Mouse (Mus musculus) E14TG2a.4 (cell line): Measurements from ENCODE around the gene Nav1.
A peak's percentile ranks its signal among the peaks of the same experiment; 100 is the strongest.

Source experiments
- H3K27me3 ChIP-seq: 2 replicates; pipeline ENCODE4 v1.6.1; 2014; ENCODE audit warnings: low read length, control low read depth; ENCODE audit not compliant: insufficient read depth
- H3K36me3 ChIP-seq: 2 replicates; pipeline ENCODE4 v1.6.1; 2014; ENCODE audit warnings: low read length, control low read depth; ENCODE audit not compliant: insufficient read depth
- H3K4me1 ChIP-seq: replicated peaks from 2 replicates; pipeline ENCODE4 v1.6.1; 2014; ENCODE audit warnings: low read depth, low read length, control low read depth
- H3K4me3 ChIP-seq: replicated peaks from 2 replicates; pipeline ENCODE4 v1.5.1; 2014; ENCODE audit warnings: mild to moderate bottlenecking, low read length
- H3K9me3 ChIP-seq: 2 replicates; pipeline ENCODE4 v1.6.1; 2014; ENCODE audit warnings: low read length, control low read depth
- CTCF ChIP-seq: conservative IDR thresholded peaks from 2 replicates; pipeline ENCODE4 v1.5.1; 2014; ENCODE audit warnings: low read length
- NANOG ChIP-seq: IDR thresholded peaks from 2 replicates; pipeline ENCODE4 v1.6.1; 2014; ENCODE audit warnings: borderline replicate concordance, low read length, mixed read lengths
- POU5F1 ChIP-seq: IDR thresholded peaks from 2 replicates; pipeline ENCODE4 v1.6.1; 2014; ENCODE audit warnings: low read length, borderline replicate concordance

Nav1 gene

DNA sequence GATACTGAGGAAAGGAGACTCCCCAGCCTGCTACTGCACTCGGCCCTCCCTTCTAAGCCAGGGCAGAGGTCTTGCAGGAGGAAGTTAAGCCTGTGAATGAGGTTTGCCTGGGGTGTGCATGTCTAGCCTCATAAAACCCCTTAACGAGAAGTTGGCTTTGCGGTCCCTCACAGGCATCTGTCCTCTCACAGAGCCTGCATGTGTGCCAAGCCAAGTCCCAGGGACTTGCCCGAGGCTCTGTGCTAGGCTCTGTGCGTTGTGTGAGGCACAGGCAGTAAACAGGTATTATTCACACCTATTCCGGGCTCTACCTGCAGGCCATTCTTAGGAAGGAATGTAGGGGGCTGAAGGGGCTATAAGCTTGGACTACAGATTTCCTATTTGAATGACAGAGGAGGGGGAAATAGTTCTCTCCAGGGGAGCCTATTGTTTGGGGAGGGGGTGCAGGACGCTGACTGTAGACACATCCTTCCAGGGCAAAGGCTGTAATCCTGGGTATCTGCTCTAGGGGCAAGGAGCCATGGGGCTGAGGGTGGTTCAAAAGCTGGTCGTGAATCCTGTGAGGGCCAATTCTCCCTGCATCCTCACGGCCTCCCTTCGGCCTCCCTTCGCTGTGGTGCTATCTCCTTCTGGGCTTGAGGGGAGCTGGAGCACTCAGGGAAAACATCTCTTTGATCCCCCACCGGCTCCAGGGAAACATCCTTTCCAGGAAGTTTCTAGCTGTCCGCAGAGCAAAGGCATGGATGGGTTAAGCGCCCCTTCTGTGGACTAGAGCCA is 99.3 kb downstream of the Nav1 start:
- Histone ChIP-seq H3K4me1 (peaks cover 62% of the 10 kb centered on the region), H3K9me3 (no peaks in the 10 kb centered on the region), H3K36me3 (peaks cover 10% of the 10 kb centered on the region; the same call in 1 of the 2 replicates), H3K27me3 (peaks cover 34% of the 10 kb centered on the region), H3K4me3 (peak overlapping the region; percentile 67)
- TF ChIP-seq NANOG: peak; percentile 80
- TF ChIP-seq CTCF: no peak
- TF ChIP-seq POU5F1: peak; percentile 6; the same call in 1 of the 2 replicates

- peaks cover 17% of the 10 kb centered on the region for H3K27me3 ChIP-seq
- TF ChIP-seq CTCF (no peak), NANOG (no peak), POU5F1 (no peak)
- H3K4me3 ChIP-seq: no peak overlapping the region
- no peaks in the 10 kb centered on the region for H3K9me3 ChIP-seq
- H3K4me1 ChIP-seq: peaks cover 68% of the 10 kb centered on the region
- H3K36me3 ChIP-seq: peaks cover 10% of the 10 kb centered on the region; the same call in 1 of the 2 replicates
Measured at GRCm38 (mm10) chr1:135505499-135505898, 101.6 kb downstream of the Nav1 start.

DNA sequence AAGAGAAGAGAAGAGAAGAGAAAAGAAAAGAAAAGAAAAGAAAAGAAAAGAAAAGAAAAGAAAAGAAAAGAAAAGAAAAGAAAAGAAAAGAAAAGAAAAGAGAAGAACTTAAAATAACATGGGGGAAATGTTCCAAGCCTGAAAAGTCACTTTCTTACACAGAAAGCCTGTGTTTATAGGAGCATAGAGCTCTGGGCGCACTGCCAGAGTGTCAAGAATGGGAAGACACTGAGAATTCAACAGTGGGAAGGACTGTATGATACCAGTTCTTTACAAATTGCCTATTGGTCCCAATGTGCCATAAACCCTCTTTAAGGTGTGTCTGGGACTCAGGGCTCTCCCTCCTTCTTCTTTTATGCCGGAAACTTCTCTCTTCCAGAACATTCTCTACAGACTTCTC is 103.7 kb downstream of the Nav1 start:
- Histone ChIP-seq H3K9me3 (no peaks in the 10 kb centered on the region), H3K4me3 (no peak overlapping the region)
- TF ChIP-seq NANOG (no peak), CTCF (no peak), POU5F1 (no peak)

DNA sequence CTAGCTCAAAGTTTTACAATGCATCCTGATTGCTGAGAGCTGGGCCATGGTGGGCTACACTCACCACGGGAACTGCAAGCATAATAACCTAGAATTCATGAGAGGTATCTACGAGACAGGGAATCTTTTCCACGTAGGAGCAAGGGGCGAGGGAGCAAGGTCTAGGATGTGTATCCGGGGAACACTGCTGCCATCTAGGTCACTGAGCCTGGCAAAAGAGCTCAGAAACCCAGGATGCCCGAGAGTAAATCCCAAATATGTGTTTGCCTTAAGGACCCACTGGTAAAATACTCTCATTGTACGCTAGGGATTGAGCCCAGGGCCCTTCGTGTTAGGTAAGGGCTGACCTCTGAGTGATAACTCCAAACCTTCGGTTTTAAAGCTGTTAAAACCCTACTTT is 104.3 kb downstream of the Nav1 start:
- Histone ChIP-seq H3K9me3 (no peaks in the 10 kb centered on the region), H3K4me3 (no peak overlapping the region), H3K36me3 (peaks cover 10% of the 10 kb centered on the region; the same call in 1 of the 2 replicates), H3K4me1 (peaks cover 71% of the 10 kb centered on the region), H3K27me3 (no peaks in the 10 kb centered on the region)
- TF ChIP-seq CTCF (no peak), NANOG (no peak), POU5F1 (no peak)

More for the DNA sequence above, 103.7 kb downstream of the Nav1 start:
- H3K4me1 ChIP-seq: peaks cover 71% of the 10 kb centered on the region
- H3K36me3 ChIP-seq: peaks cover 10% of the 10 kb centered on the region; the same call in 1 of the 2 replicates
- no peaks in the 10 kb centered on the region for H3K27me3 ChIP-seq

DNA sequence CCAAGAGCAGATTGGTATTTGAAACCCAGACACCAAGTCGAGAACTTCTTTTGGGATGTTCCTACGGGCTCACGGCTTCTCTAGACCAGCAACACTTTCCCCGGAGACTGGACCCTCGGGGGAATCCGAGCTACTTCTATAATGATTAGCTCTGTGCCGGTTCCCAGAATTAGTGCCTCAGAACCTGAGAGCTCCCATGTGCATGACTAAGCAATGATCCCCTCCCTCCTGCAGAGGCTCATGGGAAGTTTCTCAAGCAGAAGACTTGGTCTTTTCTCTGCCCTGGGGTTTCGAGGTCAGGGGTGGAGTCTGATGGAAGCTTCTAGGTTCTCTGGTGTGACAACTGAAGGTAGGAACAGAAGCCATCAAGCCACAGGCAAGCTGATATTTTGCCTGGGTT is 105.0 kb downstream of the Nav1 start:
- Histone ChIP-seq H3K4me3 (no peak overlapping the region), H3K9me3 (no peaks in the 10 kb centered on the region), H3K36me3 (peaks cover 10% of the 10 kb centered on the region; the same call in 1 of the 2 replicates), H3K27me3 (no peaks in the 10 kb centered on the region), H3K4me1 (peaks cover 65% of the 10 kb centered on the region)
- TF ChIP-seq NANOG (no peak), CTCF (no peak), POU5F1 (no peak)

GRCm38 (mm10) chr1:135498455-135499358 is 108.4 kb downstream of the Nav1 start:
- Histone ChIP-seq H3K4me3 (no peak overlapping the region), H3K4me1 (peaks cover 78% of the 10 kb centered on the region), H3K27me3 (no peaks in the 10 kb centered on the region), H3K36me3 (0 out of 2 replicates have a peak, but pooled peaks cover 2% of the 10 kb centered on the region), H3K9me3 (no peaks in the 10 kb centered on the region)
- no peak for TF ChIP-seq CTCF
- TF ChIP-seq NANOG: no peak
- no peak for TF ChIP-seq POU5F1

GRCm38 (mm10) chr1:135495048-135495447 is 112.0 kb downstream of the Nav1 start:
- Histone ChIP-seq H3K4me3 (no peak overlapping the region), H3K36me3 (0 out of 2 replicates have a peak, but pooled peaks cover 3% of the 10 kb centered on the region), H3K9me3 (no peaks in the 10 kb centered on the region), H3K4me1 (peaks cover 64% of the 10 kb centered on the region), H3K27me3 (no peaks in the 10 kb centered on the region)
- TF ChIP-seq NANOG: no peak
- TF ChIP-seq POU5F1: no peak
- TF ChIP-seq CTCF: no peak

DNA sequence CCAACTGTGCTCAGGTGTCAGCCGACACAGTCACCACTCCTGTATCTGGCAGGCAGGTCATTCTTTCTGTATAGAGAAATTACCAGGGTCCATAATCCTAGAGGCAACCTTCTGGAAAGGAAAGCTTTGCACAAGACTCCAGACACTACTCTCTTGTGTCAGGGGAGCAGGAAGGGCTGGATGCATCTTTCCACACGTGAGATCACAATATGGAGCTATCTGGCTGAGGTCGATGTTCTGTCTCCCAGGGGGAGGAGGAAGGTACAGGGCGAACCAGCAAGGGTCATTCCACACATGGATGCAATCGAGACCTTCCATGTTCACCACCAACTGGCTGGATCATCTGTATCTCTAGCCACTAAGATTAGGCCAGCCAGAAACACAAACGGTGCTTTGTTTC is 113.2 kb downstream of the Nav1 start:
- Histone ChIP-seq H3K36me3 (0 out of 2 replicates have a peak, but pooled peaks cover 3% of the 10 kb centered on the region), H3K27me3 (no peaks in the 10 kb centered on the region), H3K4me3 (no peak overlapping the region), H3K9me3 (no peaks in the 10 kb centered on the region), H3K4me1 (peaks cover 63% of the 10 kb centered on the region)
- no peak for TF ChIP-seq NANOG
- TF ChIP-seq CTCF: no peak
- no peak for TF ChIP-seq POU5F1
